Mouse (Mus musculus) kidney, embryonic 15.5 days (tissue): ENCODE results near the gene Plk5. TPM values are rescaled to one million over a fixed set of nuclear protein-coding genes. Genes with fewer than 3 reads are reported as not detected.
A peak's percentile ranks its signal among the peaks of the same experiment; 100 is the strongest.

Experiments
- ATAC-seq: fragments of 200-750 bp; cut with Nextera tagmentation; replicated peaks from 2 replicates; pipeline ENCODE4 v1.8.0; 2017; ENCODE audit warnings: moderate TSS enrichment; ENCODE audit not compliant: low FRiP score
- H3K27ac ChIP-seq: fragments of 300-500 bp; sonication (generic); 2 replicates; pipeline ENCODE4 v1.5.1; 2015; ENCODE audit warnings: mild to moderate bottlenecking, inconsistent platforms
- H3K27me3 ChIP-seq: fragments of 300-500 bp; sonication (generic); 2 replicates; pipeline ENCODE4 v1.6.1; 2015; ENCODE audit warnings: inconsistent platforms
- H3K36me3 ChIP-seq: fragments of 300-500 bp; sonication (generic); 2 replicates; pipeline ENCODE4 v1.6.1; 2015; ENCODE audit warnings: inconsistent platforms
- H3K4me1 ChIP-seq: fragments of 300-500 bp; sonication (generic); 2 replicates; pipeline ENCODE4 v1.6.1; 2015; ENCODE audit warnings: inconsistent platforms
- H3K4me2 ChIP-seq: fragments of 300-500 bp; sonication (generic); 2 replicates; pipeline ENCODE4 v1.6.1; 2015; ENCODE audit warnings: moderate library complexity, mild to moderate bottlenecking, inconsistent platforms
- H3K4me3 ChIP-seq: fragments of 300-500 bp; sonication (generic); replicated peaks from 2 replicates; pipeline ENCODE4 v1.5.1; 2015; ENCODE audit warnings: mild to moderate bottlenecking, inconsistent platforms
- H3K9ac ChIP-seq: fragments of 300-500 bp; sonication (generic); 2 replicates; pipeline ENCODE4 v1.6.1; 2015; ENCODE audit warnings: mild to moderate bottlenecking, inconsistent platforms
- H3K9me3 ChIP-seq: fragments of 300-500 bp; sonication (generic); replicated peaks from 2 replicates; pipeline ENCODE4 v1.6.1; 2016; ENCODE audit warnings: inconsistent platforms
- WGBS: fragments of 180-500 bp; shearing (Covaris S2); methylation state at CpG from one replicate; pipeline ENCODE4 v1.1.7; 2015; ENCODE audit warnings: mixed read lengths; 5-methylcytosine and 5-hydroxymethylcytosine counted together
- polyA plus RNA-seq: library from polyadenylated mRNA; unstranded; fragments of >200 nt; fragmentation: Nextera tagmentation; extraction: Ambion mirVana; gene quantifications from 2 replicates; pipeline ENCODE4 v1.2.1, GENCODE M21; 2015

Plk5 gene
- polyA plus RNA-seq, 1 experiment from 2014 or later = 0.70 TPM

DNA sequence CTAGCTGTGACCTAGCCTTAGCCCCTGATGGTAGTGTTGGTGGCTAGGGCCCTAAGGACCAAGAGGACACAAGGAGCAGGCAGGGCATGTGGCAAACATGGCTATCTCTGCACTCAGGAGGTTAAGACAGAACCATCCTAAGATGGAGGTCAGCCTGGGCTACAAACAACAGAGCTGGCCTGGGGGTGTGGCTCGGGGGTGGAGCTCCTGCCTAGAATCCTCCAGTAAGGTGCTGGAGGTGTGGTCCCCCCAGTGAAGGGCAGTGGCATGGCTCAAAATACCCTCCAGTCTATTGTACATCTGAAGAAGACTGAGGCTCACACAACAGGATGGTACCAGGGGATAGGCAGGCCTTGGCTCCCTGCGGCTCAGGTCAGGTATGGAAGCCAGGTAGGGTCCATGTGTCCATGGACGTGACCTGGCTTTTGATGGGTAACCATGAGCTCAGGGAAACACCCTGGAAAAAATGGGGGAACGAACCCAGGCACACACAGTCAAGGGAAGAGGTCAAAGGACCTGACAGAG is 27.9 kb downstream of the Plk5 start:
- Histone ChIP-seq H3K36me3 (peaks cover 55% of the 10 kb centered on the region), H3K9me3 (no peaks in the 10 kb centered on the region), H3K4me1 (peaks cover 63% of the 10 kb centered on the region), H3K27ac (no peak overlapping the region), H3K4me2 (peak overlapping the region; percentile 88), H3K4me3 (peak overlapping the region; percentile 74), H3K27me3 (no peaks in the 10 kb centered on the region), H3K9ac (peak overlapping the region; percentile 96)
- ATAC-seq = no peak
- 89% methylated on average over 4 of the region's 4 CpGs for WGBS

DNA sequence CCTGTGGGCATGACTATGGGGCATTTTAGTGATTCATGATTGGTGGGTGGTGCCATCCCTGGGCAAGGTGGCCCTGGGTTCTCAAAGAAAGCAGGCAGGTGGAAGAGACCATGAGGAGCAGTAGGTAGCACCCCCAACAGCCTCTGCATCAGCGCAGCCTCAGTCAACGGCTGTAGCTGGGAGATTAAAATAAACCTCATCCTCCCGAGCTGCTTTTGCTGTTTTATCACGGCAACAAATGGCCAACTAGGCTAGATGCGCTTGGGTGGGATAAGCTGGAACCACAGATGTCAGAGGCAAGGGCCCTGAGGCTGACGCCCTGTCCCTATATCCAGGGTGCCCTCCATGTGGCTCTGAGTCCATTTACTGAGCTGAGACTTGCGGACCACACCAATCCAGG is 28.4 kb downstream of the Plk5 start:
- Histone ChIP-seq H3K4me3 (peak overlapping the region; percentile 74), H3K36me3 (peaks cover 50% of the 10 kb centered on the region), H3K4me2 (peak overlapping the region; percentile 88), H3K27me3 (no peaks in the 10 kb centered on the region), H3K4me1 (peaks cover 63% of the 10 kb centered on the region), H3K9ac (peak overlapping the region; percentile 96), H3K9me3 (no peaks in the 10 kb centered on the region), H3K27ac (no peak overlapping the region; the same call in 1 of the 2 replicates)
- 68% methylated on average over 7 of the region's 7 CpGs for WGBS
- no peak for ATAC-seq

DNA sequence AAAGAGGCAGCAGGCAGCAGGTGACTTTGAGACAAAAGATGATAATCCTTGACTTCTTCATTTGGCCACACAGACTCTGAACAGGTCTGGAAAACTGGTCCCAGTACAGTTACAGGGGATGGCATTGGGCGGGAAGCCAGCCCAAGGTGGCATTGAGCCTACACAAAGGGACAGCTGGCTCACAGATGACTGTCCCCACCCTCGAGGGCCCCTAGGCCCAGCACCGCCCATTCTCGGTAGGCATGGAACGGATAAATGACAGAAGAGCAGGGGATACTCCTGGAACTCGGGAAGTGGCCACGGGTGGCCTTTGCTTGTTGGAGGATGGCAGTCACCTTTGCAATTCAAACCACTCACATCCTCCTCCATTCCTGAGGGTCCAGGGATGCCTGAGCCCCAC is 29.1 kb downstream of the Plk5 start:
- Histone ChIP-seq H3K36me3 (peaks cover 50% of the 10 kb centered on the region), H3K4me3 (peak overlapping the region; percentile 74), H3K27ac (peak overlapping the region; percentile 91), H3K9me3 (no peaks in the 10 kb centered on the region), H3K4me1 (peaks cover 63% of the 10 kb centered on the region), H3K27me3 (no peaks in the 10 kb centered on the region), H3K4me2 (peak overlapping the region; percentile 88), H3K9ac (peak overlapping the region; percentile 96)
- no peak for ATAC-seq
- 12% methylated on average over 7 of the region's 7 CpGs for WGBS

DNA sequence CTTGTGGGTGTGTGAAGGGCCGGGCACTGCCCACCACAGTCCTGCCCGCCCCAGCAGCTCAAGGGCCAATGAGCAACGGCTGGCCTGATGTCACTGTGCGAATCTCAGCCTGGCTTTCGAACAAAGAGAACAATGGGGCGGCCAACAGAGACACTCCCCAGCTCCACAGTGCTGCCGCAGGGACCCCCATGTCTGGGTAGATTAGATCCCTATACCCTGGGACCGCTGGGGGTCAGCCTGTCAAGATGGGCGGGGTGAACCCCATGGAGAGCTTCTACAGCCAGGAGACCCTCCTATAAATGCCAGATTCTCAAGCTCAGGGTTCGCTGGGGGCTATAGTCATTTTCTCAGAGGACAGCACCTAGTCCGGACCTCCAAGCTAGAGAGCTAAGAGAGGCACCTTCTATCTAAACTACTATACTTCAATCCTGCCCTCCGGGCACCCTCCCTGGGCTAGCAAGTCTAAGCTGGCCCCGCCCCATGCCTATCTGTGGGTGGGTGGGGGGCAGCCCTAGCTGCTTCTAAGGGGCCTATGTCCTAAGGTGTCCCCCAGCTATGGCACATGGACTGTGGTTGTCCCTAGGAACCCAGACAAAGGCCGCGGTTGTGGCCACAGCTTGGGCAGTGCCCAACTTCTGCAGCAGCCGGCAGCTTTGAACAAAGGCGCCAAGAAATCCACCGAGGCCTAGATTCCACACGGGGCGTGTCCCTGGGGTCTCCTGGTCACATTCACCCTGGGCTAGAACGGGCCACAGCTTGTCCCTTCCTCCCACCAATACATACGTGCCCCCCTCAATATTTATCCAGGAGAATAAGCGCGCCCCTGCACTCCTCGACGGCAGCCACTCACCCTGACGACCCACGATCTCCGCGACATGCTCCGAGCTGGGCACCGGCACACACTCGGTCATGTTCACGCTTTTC is 29.8 kb downstream of the Plk5 start:
- peak overlapping the region; percentile 74 for H3K4me3 ChIP-seq
- H3K9me3 ChIP-seq = no peaks in the 10 kb centered on the region
- H3K27me3 ChIP-seq = no peaks in the 10 kb centered on the region
- peaks cover 50% of the 10 kb centered on the region for H3K36me3 ChIP-seq
- peak; percentile 49 for ATAC-seq
- H3K9ac ChIP-seq = peak overlapping the region; percentile 96
- under 1% methylated on average over 34 of the region's 34 CpGs for WGBS
- peak overlapping the region; percentile 88 for H3K4me2 ChIP-seq
- peaks cover 58% of the 10 kb centered on the region for H3K4me1 ChIP-seq
- H3K27ac ChIP-seq = peak overlapping the region; percentile 91

DNA sequence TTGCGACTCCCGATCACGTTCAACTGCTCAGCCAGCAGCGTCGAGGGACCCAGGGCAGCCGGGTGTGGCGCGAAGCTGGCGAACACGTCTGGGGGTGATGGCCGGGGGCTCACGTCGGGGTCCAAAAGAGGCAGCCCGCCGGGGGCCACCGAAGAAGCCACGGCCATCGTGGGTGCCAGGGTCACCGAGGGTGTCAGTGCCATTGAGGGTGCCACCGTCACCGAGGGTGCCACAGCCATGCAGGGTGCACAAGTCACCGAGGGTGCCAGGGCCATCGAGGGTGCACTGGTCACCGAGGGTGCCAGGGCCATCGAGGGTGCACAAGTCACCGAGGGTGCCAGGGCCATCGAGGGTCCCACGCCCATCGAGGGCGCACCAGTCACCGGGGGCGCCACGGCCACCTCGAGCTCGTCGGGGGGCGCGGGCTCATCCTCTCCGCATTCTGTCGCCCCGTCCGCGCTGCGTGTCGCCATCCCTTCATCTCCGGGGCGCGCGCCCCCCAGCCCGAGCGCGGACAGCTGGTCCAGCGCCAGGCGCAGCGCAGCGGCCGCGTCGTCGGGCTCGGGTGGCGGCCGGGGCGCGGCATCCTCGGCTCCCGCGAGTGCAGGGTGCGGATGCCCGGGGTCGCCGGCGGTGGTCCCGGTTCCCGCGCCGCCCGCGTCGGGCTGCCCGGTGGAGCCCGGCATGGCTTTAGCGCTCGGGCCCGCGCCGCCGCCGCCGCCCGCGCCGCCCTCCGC is 30.6 kb downstream of the Plk5 start:
- H3K9me3 ChIP-seq = no peaks in the 10 kb centered on the region
- H3K4me2 ChIP-seq = peak overlapping the region; percentile 88
- peak overlapping the region; percentile 91 for H3K27ac ChIP-seq
- ATAC-seq = peak; percentile 1
- H3K9ac ChIP-seq = peak overlapping the region; percentile 96
- WGBS = under 1% methylated on average over 86 of the region's 94 CpGs
- peaks cover 49% of the 10 kb centered on the region for H3K4me1 ChIP-seq
- H3K27me3 ChIP-seq = no peaks in the 10 kb centered on the region
- peak overlapping the region; percentile 74 for H3K4me3 ChIP-seq
- peaks cover 50% of the 10 kb centered on the region for H3K36me3 ChIP-seq

DNA sequence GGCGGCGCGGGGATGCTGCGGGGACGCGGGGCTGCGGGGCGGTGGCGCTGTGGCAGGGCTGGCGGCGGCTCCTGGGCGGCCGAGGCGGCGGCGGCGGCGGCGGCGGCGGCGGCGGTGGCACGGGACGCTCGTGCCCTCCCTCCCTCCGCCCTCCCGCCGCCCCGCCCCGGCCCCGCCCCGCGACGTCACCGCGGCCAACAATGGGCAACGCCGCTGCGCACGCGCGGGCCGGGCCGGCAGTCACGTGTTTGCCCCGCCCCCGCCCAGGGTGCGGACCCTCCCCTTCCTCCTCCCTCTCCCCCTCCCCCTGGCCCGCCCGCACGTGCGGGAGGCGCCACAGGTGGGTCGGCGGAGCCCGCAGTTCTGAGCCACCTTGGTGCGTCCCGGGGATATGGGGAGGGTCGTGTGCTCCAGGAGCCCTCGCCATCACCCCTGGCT is 31.3 kb downstream of the Plk5 start, which contains the start of gene Mex3d:
Gene Mex3d, minus strand, starts transcription at position 138 of the 438 bp plus-strand sequence.
- peaks cover 49% of the 10 kb centered on the region for H3K4me1 ChIP-seq
- H3K27me3 ChIP-seq = no peaks in the 10 kb centered on the region
- ATAC-seq = peak; percentile 37
- no peaks in the 10 kb centered on the region for H3K9me3 ChIP-seq
- peaks cover 50% of the 10 kb centered on the region for H3K36me3 ChIP-seq
- 0% methylated on average over 16 of the region's 61 CpGs for WGBS
- H3K9ac ChIP-seq = peak within 1 kb of the TSS; percentile 96
- H3K27ac ChIP-seq = peak within 1 kb of the TSS; percentile 91
- H3K4me2 ChIP-seq = peak within 1 kb of the TSS; percentile 97
- peak within 1 kb of the TSS; percentile 74 for H3K4me3 ChIP-seq

DNA sequence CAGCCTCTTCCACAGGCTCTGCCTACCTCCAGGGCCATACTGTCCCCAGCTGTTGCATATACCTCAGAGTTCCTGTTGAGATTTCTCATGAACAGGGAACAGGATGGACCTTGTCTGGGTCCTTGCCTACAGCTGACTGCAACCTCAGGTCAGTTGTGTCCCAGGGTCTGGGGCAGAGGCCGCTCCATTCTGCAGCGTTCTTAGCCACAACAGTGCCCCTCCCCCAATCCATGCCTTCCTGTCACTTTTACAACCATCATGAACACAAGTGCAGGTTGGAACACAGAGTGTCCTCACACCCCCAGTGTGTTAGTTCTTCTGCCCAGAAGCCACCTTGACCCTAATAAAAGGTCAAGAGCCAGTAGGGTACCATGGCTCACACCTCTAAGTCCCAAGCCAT is 32.5 kb downstream of the Plk5 start:
- Histone ChIP-seq H3K9me3 (no peaks in the 10 kb centered on the region), H3K27ac (peak overlapping the region; percentile 83; the same call in 1 of the 2 replicates), H3K27me3 (no peaks in the 10 kb centered on the region), H3K4me2 (peak overlapping the region; percentile 97), H3K4me3 (0 out of 2 replicates have a peak overlapping the region, but pooled peaks have one; percentile 74), H3K9ac (0 out of 2 replicates have a peak overlapping the region, but pooled peaks have one; percentile 96), H3K36me3 (peaks cover 50% of the 10 kb centered on the region), H3K4me1 (peaks cover 40% of the 10 kb centered on the region)
- ATAC-seq = 0 out of 2 replicates have a peak, but pooled peaks have one; percentile 6
- 13% methylated on average over 2 of the region's 2 CpGs for WGBS

DNA sequence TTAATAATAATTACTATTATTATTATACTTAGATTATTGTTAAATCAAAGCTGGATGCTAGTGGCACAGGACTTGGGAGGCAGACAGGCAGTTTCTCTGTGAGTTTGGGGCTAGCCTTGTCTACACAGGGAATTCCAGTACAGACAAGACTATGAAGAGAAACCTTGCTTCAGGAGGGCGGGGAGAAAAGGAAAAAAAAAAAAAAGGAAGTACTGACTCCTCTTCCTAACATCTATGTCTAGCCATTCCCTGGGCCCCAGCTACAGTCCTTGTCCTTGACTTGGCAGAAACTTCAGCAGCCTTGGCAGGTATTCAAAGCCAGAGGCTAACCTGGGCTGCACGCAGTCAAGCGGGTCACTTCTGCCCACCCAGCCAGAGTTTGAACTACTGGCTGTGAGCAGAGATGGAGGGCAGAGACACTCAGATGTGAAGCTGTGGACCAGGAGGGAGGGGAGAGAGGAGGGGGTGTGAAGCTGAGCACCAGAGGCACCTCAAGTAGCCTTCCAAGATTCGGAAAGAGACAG is 33.0 kb downstream of the Plk5 start:
- peaks cover 35% of the 10 kb centered on the region for H3K4me1 ChIP-seq
- H3K27me3 ChIP-seq = no peaks in the 10 kb centered on the region
- H3K36me3 ChIP-seq = peaks cover 51% of the 10 kb centered on the region
- no peak for ATAC-seq
- H3K27ac ChIP-seq = no peak overlapping the region
- no peak overlapping the region for H3K4me3 ChIP-seq
- no peaks in the 10 kb centered on the region for H3K9me3 ChIP-seq
- H3K9ac ChIP-seq = no peak overlapping the region
- 66% methylated on average over 4 of the region's 4 CpGs for WGBS
- H3K4me2 ChIP-seq = no peak overlapping the region

DNA sequence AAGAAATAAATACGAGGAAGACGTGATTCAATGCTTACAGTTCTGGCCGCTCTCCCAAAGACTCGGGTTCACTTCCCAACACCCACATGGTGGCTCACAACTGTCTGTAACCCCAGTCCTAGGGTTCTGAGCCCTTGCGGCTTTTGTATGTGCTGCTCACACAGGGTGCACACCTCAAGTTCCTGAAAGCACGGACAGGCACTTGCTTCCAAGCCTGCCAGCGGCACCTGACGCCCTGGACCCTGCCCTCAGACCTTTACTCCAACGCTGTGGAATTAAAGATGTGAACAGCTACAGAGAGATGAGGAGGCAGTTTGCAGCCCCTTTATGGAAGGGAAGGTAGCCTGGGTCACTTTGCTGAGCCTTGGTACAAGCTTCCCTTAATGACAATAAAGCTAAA is 34.4 kb downstream of the Plk5 start:
- no peaks in the 10 kb centered on the region for H3K9me3 ChIP-seq
- 83% methylated on average over 9 of the region's 9 CpGs for WGBS

DNA sequence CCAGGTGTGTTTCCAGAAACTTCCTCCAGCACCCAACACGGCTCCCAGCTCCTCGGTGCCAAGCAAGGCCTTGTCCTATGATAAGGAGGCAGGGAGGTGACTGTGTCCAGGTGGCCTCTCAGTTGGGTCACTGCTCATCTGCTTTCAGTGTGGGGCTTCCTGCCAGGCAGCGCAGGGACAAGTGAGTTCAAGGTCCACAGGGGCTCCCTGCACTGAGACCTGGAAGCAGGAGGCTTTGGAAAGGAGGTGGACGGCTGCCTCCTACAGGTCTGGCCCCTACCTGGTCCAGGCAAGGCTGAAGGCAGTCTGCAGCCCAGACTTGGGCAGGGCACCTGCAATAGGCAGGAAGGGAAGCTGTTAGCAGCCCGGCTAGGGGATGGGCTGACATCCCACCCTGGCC is 36.4 kb downstream of the Plk5 start:
- WGBS = 88% methylated on average over 5 of the region's 5 CpGs
- peaks cover 73% of the 10 kb centered on the region for H3K36me3 ChIP-seq

More for the DNA sequence above, 34.4 kb downstream of the Plk5 start:
- H3K27me3 ChIP-seq = no peaks in the 10 kb centered on the region
- H3K4me2 ChIP-seq = no peak overlapping the region
- H3K4me3 ChIP-seq = no peak overlapping the region
- peaks cover 21% of the 10 kb centered on the region for H3K4me1 ChIP-seq
- no peak overlapping the region for H3K27ac ChIP-seq
- no peak for ATAC-seq
- no peak overlapping the region for H3K9ac ChIP-seq
- H3K36me3 ChIP-seq = peaks cover 59% of the 10 kb centered on the region

DNA sequence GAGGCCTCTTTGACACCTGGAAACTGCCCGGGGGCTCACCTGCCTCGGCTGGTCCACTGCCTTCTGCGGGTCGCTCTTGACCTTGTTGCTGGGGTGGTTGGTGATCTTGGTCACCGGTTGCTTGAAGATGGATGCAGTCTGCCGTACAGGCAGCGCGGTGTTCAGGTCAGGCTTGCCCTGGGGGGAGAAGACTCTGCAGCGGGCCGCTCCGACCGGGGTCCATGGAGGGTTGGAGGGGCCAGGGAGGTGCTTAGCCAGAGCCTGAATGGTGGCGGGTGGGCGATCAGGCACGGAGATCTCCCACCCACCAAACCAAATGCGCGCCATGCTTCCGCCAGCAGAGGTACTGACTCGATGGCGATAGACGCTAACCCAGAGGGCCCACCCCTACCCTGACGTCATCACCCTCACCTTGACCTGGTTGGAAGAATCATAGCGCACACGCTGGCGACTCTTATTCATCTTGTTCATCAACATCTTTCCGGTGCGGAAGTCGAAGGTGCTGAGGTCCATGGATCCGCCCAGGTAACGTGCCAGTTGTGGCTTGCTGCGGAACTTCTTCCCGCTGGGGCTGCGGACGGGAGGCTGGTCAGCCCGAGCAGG is 38.9 kb downstream of the Plk5 start:
- 92% methylated on average over 35 of the region's 35 CpGs for WGBS
- Histone ChIP-seq H3K4me1 (peaks cover 24% of the 10 kb centered on the region), H3K9me3 (no peaks in the 10 kb centered on the region), H3K4me2 (no peak overlapping the region), H3K36me3 (peaks cover 70% of the 10 kb centered on the region), H3K27me3 (no peaks in the 10 kb centered on the region), H3K9ac (no peak overlapping the region), H3K27ac (no peak overlapping the region), H3K4me3 (no peak overlapping the region)
- ATAC-seq = no peak

More for the DNA sequence above, 36.4 kb downstream of the Plk5 start:
- Histone ChIP-seq H3K4me2 (no peak overlapping the region), H3K4me1 (peaks cover 31% of the 10 kb centered on the region), H3K9ac (no peak overlapping the region), H3K4me3 (no peak overlapping the region), H3K27ac (no peak overlapping the region), H3K27me3 (no peaks in the 10 kb centered on the region), H3K9me3 (no peaks in the 10 kb centered on the region)
- no peak for ATAC-seq
